Mouse (Mus musculus) limb, embryonic 11.5 days (tissue): ENCODE results near the gene Fsd1. TPM values are rescaled to one million over a fixed set of nuclear protein-coding genes. Genes with fewer than 3 reads are reported as not detected.

Experiments
- ATAC-seq: fragments of 200-750 bp; cut with Nextera tagmentation; 2 replicates; pipeline ENCODE4 v1.8.0; 2017; ENCODE audit warnings: low read depth; ENCODE audit not compliant: insufficient number of reproducible peaks, low FRiP score, low TSS enrichment
- DNase-seq: peaks from one replicate; pipeline ENCODE4 v3.0.0-alpha.2; 2015; ENCODE audit warnings: low spot score
- H3K27ac ChIP-seq: fragments of 300-500 bp; sonication (generic); replicated peaks from 2 replicates; pipeline ENCODE4 v1.5.1; 2014; ENCODE audit warnings: low read depth, mild to moderate bottlenecking, low read length
- H3K27me3 ChIP-seq: fragments of 300-500 bp; sonication (generic); 2 replicates; pipeline ENCODE4 v1.6.1; 2014; ENCODE audit warnings: mild to moderate bottlenecking, low read length, mixed read lengths; ENCODE audit not compliant: control insufficient read depth, insufficient read depth
- H3K36me3 ChIP-seq: fragments of 300-500 bp; sonication (generic); 2 replicates; pipeline ENCODE4 v1.6.1; 2014; ENCODE audit warnings: mild to moderate bottlenecking, low read length, moderate library complexity, mixed read lengths; ENCODE audit not compliant: control insufficient read depth, insufficient read depth
- H3K4me1 ChIP-seq: fragments of 300-500 bp; sonication (generic); 2 replicates; pipeline ENCODE4 v1.6.1; 2014; ENCODE audit warnings: low read length, mixed read lengths; ENCODE audit not compliant: control insufficient read depth, insufficient read depth
- H3K4me2 ChIP-seq: fragments of 300-500 bp; sonication (generic); 2 replicates; pipeline ENCODE4 v1.6.1; 2014; ENCODE audit warnings: low read depth, mild to moderate bottlenecking, moderate library complexity; ENCODE audit not compliant: severe bottlenecking
- H3K4me3 ChIP-seq: fragments of 300-500 bp; sonication (generic); 2 replicates; pipeline ENCODE4 v1.5.1; 2014; ENCODE audit warnings: low read depth, low read length
- H3K9ac ChIP-seq: fragments of 300-500 bp; sonication (generic); 2 replicates; pipeline ENCODE4 v1.6.1; 2014; ENCODE audit warnings: mild to moderate bottlenecking, low read length
- H3K9me3 ChIP-seq: fragments of 300-500 bp; sonication (generic); 2 replicates; pipeline ENCODE4 v1.6.1; 2016; ENCODE audit warnings: low read length; ENCODE audit not compliant: control insufficient read depth
- WGBS: fragments of 180-500 bp; shearing (Covaris S2); extraction: QIAGEN DNeasy Blood & Tissue Kit; methylation state at CpG from one replicate; pipeline ENCODE4 v1.1.7; 2014; 5-methylcytosine and 5-hydroxymethylcytosine counted together
- polyA plus RNA-seq: library from polyadenylated mRNA; unstranded; fragments of >200 nt; fragmentation: Nextera tagmentation; extraction: Ambion mirVana; gene quantifications from 2 replicates; pipeline ENCODE4 v1.2.1, GENCODE M21; 2014

Fsd1 gene
- polyA plus RNA-seq, 1 experiment from 2014 or later: 39.8 TPM

DNA sequence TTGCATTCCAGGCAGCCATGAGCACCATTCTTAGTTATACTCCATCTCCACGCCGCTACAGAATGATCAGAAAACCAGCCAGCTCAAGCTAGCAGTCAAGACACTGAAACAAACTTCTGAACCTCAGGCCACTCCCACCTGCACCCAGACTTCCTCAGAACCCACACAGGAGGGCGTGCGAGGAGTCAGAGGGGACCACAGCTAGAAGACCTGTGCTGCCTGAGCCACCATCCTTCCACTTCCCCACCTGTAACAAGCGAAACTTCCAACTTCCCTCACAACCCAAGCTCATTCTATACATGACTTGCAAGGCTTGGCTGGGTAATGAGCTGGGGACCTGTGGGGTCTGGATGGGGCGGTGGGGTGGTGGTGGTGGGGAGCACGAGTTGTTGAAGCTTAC is 46.5 kb downstream of the Fsd1 start:
- ATAC-seq: no peak
- H3K27ac ChIP-seq: no peak overlapping the region
- H3K4me1 ChIP-seq: peaks cover 8% of the 10 kb centered on the region; the same call in 1 of the 2 replicates
- H3K36me3 ChIP-seq: peaks cover 14% of the 10 kb centered on the region
- H3K4me3 ChIP-seq: no peak overlapping the region
- H3K27me3 ChIP-seq: no peaks in the 10 kb centered on the region
- no peak overlapping the region for H3K9ac ChIP-seq
- H3K4me2 ChIP-seq: no peak overlapping the region
- H3K9me3 ChIP-seq: no peaks in the 10 kb centered on the region
- 79% methylated on average over 7 of the region's 7 CpGs for WGBS
- no peak for DNase-seq

DNA sequence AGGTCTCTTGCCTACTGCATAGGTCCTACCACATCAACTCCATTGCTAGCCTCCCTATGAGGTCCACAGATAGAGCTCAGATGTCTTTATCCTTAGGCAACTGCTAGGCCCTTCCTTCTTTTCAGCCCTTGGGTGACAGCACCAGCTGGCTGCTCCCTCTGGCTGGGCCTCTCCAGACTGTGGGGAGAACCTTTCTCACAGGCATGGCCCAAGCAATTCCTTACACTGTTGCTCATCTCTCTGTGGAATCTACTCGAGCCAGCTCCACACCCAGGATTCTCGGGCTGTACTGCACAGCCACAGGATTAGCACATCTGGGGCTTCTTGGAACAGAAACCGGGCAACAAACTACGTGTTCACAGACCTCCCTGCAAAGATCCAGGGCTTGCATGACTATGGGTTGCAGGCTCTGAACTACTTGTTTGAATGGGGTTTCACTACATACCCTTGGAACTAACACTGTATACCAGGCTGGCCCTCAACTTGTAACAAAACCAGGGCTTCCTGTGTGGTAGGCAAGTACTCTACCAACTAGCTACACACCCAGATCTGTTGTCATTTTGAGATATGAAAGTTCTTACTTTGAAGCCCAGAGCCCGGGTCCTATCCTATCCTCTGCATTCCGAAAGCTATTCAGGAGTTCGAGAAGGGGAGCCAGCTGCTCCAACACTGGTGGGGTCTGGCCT is 47.9 kb downstream of the Fsd1 start:
- H3K9me3 ChIP-seq: no peaks in the 10 kb centered on the region
- 91% methylated on average over 7 of the region's 7 CpGs for WGBS
- no peak overlapping the region for H3K9ac ChIP-seq
- H3K4me3 ChIP-seq: no peak overlapping the region
- H3K27me3 ChIP-seq: no peaks in the 10 kb centered on the region
- H3K27ac ChIP-seq: no peak overlapping the region
- H3K36me3 ChIP-seq: peaks cover 14% of the 10 kb centered on the region
- H3K4me2 ChIP-seq: no peak overlapping the region
- DNase-seq (no peak), ATAC-seq (no peak)
- H3K4me1 ChIP-seq: peaks cover 8% of the 10 kb centered on the region; the same call in 1 of the 2 replicates

DNA sequence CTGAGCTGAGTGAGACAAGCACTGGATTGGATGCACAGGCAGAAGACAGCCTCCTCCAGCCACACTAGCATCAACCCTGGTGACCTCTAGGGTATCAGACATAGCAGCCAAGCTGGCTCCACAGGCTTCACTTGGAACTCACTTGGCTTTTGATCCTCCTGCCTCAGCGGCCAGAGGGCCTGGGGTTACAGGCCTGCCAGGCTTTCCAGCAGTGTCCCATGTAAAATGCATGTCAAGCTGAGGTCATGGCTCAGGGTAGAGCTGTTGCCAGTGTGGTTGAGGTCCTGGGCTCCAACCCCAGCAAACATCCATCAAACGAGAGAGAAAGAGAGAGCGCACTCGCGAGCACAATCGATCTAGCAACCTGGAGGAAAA is 48.4 kb downstream of the Fsd1 start:
- ATAC-seq: no peak
- Histone ChIP-seq H3K36me3 (peaks cover 10% of the 10 kb centered on the region), H3K9me3 (no peaks in the 10 kb centered on the region), H3K27ac (no peak overlapping the region), H3K4me1 (peaks cover 8% of the 10 kb centered on the region; the same call in 1 of the 2 replicates), H3K9ac (no peak overlapping the region), H3K4me2 (no peak overlapping the region), H3K4me3 (no peak overlapping the region), H3K27me3 (no peaks in the 10 kb centered on the region)
- DNase-seq: no peak
- WGBS: 81% methylated on average over 6 of the region's 6 CpGs

DNA sequence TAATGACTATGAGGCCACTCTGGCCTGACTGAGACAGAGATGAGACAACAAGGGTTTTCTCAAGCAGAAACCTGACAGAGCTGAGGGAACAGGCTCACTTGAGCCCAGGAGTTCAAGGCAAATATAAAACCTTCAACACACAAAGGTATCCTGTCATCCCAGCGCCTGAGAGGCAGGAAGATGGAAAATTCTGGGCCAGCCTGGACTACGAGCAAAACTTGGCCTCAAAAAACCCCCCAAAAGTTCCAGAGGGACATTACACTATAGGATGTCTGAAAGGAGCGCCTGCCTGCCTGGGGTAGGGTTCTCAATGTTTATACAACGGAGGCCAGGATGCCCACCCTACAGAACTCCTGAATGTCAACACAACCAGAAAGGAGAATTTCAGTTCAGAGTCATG is 48.9 kb downstream of the Fsd1 start:
- peak overlapping the region; percentile 48 for H3K4me2 ChIP-seq
- H3K4me1 ChIP-seq: peaks cover 8% of the 10 kb centered on the region; the same call in 1 of the 2 replicates
- DNase-seq (no peak), ATAC-seq (no peak)
- H3K27me3 ChIP-seq: no peaks in the 10 kb centered on the region
- peak overlapping the region; percentile 22; the same call in 1 of the 2 replicates for H3K9ac ChIP-seq
- peaks cover 10% of the 10 kb centered on the region for H3K36me3 ChIP-seq
- no peak overlapping the region for H3K27ac ChIP-seq
- H3K9me3 ChIP-seq: no peaks in the 10 kb centered on the region
- peak overlapping the region; percentile 81 for H3K4me3 ChIP-seq
- WGBS: 88% methylated on average over 4 of the region's 4 CpGs

DNA sequence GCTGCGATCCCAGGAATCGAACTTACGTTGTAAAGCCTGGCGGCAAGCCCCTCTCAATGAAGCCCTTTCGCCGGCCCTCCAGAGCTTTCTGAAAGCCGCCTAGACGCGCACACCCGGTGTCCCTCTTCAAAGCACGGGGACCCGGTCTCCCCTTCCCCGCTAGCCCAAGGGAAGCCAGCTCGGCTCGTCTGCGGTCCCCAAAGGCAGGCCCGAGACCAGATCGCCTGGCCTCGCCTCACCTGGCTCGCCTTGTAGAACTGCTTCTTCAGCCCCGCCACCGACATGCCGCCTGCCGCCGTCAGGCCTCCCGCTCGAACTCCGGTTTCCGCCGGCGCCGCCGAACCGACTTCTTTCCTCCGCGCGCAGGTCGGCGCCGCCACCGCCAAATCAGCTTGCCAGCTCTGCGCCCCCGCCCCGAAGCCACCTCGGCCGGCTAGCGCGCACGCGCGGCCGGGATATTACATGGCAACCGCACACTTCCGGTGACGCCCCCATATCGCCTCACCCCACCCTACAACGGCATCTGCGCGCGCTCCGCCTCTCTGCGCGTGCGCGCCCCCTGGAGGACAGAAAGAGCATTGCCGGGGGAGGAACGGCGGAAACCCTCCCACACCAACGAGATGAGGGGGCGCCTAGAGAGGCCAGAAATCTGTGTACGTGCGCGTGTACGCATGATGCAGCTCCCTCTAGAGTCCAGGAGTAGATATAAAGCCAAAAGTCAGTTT is 50.0 kb downstream of the Fsd1 start, which contains the start of gene Sh3gl1:
TSS of gene Sh3gl1 (minus strand) at position 460 of the 725 bp plus-strand sequence.
- DNase-seq: peak; percentile 99
- peak within 1 kb of the TSS; percentile 81 for H3K4me3 ChIP-seq
- under 1% methylated on average over 74 of the region's 74 CpGs for whole genome bisulfite sequencing
- H3K36me3 ChIP-seq: peaks cover 5% of the 10 kb centered on the region; the same call in 1 of the 2 replicates
- no peaks in the 10 kb centered on the region for H3K27me3 ChIP-seq
- ATAC-seq: peak; percentile 89
- peaks cover 8% of the 10 kb centered on the region; the same call in 1 of the 2 replicates for H3K4me1 ChIP-seq
- H3K9me3 ChIP-seq: no peaks in the 10 kb centered on the region
- peak within 1 kb of the TSS; percentile 48 for H3K4me2 ChIP-seq
- H3K27ac ChIP-seq: peak within 1 kb of the TSS; percentile 79
- peak within 1 kb of the TSS; percentile 90 for H3K9ac ChIP-seq

DNA sequence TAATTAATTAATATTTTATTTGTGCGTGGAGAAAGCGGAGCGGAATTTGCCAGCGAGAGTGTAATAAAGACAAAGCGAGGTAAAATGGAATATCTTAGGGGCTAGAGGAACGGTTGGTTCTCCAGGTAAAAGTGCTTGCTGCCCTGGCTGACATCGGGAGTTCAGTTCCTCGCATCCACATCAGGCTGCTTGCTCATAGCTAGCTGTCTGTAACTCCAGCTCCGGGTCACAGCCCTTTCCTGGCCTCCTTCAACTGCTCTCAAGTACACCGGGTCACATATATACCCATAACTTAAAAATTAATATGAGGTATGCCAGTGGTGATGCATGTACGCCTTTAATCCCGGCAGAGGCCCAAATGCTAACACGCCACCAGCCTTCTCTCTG is 50.6 kb downstream of the Fsd1 start:
- DNase-seq (no peak), ATAC-seq (peak; percentile 5; the same call in 1 of the 2 replicates)
- Histone ChIP-seq H3K36me3 (peaks cover 5% of the 10 kb centered on the region; the same call in 1 of the 2 replicates), H3K27ac (no peak overlapping the region), H3K27me3 (no peaks in the 10 kb centered on the region), H3K4me2 (peak overlapping the region; percentile 23; the same call in 1 of the 2 replicates), H3K4me3 (peak overlapping the region; percentile 81; the same call in 1 of the 2 replicates), H3K9ac (no peak overlapping the region), H3K9me3 (no peaks in the 10 kb centered on the region), H3K4me1 (peaks cover 8% of the 10 kb centered on the region; the same call in 1 of the 2 replicates)
- 39% methylated on average over 13 of the region's 13 CpGs for WGBS

DNA sequence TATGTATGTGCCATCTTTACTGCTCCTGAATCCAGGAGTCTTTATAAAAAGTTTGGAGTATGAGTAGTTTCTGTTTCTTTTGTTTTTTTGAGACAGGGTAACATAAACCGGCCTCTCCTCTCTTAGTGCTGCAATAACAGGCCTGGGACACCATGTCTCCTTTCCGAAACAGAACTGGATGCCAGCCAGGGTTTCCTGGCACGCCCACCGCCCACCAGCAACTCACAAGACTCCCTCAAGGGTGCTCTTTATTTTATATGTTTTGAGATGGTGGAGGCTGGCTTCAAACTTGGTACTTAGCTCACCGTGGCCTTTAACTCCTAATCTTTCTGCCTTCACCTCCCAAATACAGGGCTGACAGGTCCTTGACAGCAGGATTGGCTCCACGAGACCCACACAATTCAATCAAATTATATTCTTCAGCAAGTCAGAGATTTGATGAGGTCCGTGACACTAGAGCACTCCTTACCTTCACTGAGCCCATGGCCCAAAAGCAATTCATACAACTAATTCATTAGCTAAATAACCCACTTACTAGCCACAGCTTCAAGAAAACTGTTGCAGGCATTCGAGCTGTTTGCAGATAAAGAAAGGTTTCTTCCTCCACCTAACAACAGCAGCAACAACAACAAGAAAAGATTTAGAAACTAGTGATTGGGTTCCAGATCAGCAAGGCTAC is 52.4 kb downstream of the Fsd1 start:
- no peaks in the 10 kb centered on the region for H3K9me3 ChIP-seq
- peaks cover 6% of the 10 kb centered on the region for H3K36me3 ChIP-seq
- no peak overlapping the region for H3K9ac ChIP-seq
- H3K27me3 ChIP-seq: no peaks in the 10 kb centered on the region
- WGBS: 91% methylated on average over 8 of the region's 8 CpGs
- no peak overlapping the region for H3K4me3 ChIP-seq
- DNase-seq (no peak), ATAC-seq (no peak)
- H3K4me1 ChIP-seq: peaks cover 8% of the 10 kb centered on the region; the same call in 1 of the 2 replicates
- no peak overlapping the region for H3K4me2 ChIP-seq
- H3K27ac ChIP-seq: no peak overlapping the region

DNA sequence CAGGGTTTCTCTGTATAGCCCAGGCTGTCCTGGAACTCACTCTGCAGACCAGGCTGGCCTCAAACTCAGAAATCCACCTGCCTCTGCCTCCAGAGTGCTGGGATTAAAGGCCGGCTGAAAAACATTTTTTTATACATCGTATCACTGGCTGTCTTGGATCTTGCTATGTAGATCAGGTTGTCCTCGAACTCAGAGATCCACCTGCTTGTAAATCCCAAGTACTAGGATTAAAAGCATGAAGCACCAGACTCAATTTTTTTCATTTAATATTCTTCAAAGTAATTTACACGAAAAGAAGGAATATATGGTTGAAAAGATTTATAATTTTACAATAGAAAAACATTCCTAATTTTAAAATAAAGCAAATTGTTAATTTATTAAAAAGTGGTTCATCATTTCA is 53.0 kb downstream of the Fsd1 start:
- ATAC-seq (no peak), DNase-seq (no peak)
- no peak overlapping the region for H3K27ac ChIP-seq
- no peaks in the 10 kb centered on the region for H3K27me3 ChIP-seq
- no peaks in the 10 kb centered on the region for H3K9me3 ChIP-seq
- 83% methylated on average over 4 of the region's 4 CpGs for whole genome bisulfite sequencing
- no peak overlapping the region for H3K9ac ChIP-seq
- H3K36me3 ChIP-seq: peaks cover 5% of the 10 kb centered on the region; the same call in 1 of the 2 replicates
- H3K4me1 ChIP-seq: peaks cover 8% of the 10 kb centered on the region; the same call in 1 of the 2 replicates
- H3K4me3 ChIP-seq: no peak overlapping the region
- peak overlapping the region; percentile 40; the same call in 1 of the 2 replicates for H3K4me2 ChIP-seq
